Mouse (Mus musculus) urinary bladder, postnatal 10 days (tissue): ENCODE data around the gene Ogfrl1.
"Not testable (repeated sequence)": the region's sequence is repeated elsewhere in the genome, so short reads cannot be mapped to it uniquely, and the experiment has no call there.

Experiments used
- DNase-seq: peaks from one replicate; pipeline ENCODE4 v3.0.0; 2022; ENCODE audit warnings: low spot score

Ogfrl1 gene

DNA sequence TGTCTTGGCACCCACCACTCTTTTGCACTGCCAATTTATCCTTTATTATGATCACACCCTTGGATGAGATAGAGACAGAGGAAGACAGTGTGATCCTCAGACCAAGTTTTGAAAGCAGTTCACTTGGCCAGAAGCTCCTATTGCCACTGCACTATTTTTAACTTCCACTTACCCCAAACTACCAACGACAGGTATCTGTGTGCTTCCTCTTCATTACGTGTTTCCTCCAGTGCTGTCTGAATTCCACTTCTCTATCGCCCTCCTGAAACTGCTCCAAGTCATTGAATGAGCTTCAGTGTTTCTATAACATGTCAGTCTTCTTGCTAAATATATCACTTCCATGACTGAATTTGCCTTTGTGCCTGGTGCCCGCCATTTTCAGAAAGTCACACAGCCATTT, at the start of gene Ogfrl1:
Gene Ogfrl1 (minus strand): TSS at position 150 of the 400 bp plus-strand sequence.
- DNase-seq: no peak

DNA sequence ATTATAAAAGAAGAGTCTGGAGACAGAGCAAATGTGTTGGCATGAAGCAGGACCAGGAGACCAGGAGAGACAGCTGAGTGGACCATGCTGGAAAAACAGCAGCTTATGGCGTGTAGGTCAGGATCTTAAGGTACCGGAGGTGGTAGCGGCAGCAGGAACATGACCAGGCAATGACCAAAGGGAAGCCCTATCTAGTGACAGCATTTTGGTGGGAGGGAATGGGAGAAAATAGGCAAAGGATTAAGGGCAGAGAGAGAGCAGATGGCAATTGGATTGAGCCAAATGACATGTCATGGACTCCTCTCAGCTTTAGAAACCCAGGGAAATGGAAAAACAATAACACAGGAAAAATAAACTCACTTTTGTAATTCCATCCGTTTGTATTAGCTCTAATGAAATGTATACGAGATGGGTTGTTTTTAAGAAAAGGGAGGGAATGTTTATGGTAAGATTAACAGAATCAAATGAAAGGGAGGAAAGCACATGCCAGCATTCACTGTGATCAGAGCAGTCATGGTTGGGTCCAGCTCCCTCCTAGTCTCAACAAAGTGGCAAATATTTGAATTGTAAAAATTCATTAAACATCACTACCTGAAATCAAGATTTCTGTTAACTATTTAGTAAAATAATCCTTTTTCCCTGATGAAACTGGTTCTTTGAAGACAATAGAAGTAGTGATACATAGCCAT, 48.3 kb upstream of the Ogfrl1 start:
- DNase-seq: no peak

DNA sequence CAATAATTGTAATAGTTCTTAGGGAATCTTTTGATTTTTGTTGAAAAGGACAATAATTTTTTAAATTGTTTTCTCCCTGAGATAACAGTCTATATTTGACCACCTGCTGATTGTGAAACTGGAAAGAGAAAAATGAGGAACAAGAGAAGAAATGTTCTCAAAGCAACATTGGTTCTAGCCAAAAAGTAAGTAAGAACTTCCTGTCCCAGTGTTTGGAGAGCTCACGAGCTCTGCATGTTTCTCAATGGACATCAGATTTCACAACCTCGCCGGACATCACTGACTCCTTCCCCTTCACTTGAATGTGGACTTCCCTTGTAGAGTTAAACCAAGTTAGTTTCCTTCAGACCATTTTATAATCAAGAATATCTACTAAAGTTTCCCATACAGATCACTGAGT, 36.0 kb upstream of the Ogfrl1 start:
- DNase-seq: no peak

- DNase-seq: no peak
Observed at GRCm38 (mm10) chr1:23426447-23426846, 28.9 kb upstream of the Ogfrl1 start.

DNA sequence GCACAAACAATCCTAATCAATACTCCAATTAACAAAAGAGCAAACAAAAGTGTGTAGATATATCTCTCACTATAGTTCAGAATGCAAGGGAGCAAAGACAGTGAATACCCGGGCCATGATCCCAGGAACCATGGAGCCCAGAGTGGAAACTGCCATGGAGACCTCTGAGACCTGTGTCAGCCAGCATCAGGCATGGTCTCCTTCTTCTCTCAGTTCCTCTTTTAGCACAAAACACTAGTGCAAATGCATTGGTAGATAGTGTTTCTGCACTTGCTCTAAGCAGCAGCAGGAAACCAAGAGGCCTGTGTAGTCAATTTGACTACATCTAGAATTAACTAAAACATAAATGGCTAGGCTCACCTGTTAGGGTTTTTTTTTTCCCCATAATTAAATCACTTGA, 21.4 kb upstream of the Ogfrl1 start:
- no peak for DNase-seq

- DNase-seq: no peak
Observed at GRCm38 (mm10) chr1:23418059-23418458, 20.5 kb upstream of the Ogfrl1 start.

DNA sequence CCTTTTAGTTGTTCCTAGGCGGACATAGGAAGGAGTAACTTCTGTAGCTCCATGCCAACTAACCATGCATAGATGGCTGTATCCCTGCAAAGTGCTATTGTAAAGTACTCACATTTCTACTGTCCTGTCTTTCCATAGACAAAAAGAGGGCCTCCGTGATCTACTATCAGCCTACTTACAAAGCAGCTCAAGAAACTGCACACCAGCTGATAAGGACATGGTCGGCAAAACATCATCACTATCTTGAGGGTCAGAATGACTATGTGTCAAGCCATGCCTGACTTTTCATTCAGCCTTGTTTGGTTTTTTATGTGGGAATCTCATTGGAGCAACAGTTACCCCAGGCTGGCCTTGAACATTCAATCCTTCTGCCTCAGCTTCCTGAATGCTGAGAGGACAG, 20.0 kb upstream of the Ogfrl1 start:
- no peak for DNase-seq

GRCm38 (mm10) chr1:23411533-23411932, 14.0 kb upstream of the Ogfrl1 start:
- no peak for DNase-seq

DNA sequence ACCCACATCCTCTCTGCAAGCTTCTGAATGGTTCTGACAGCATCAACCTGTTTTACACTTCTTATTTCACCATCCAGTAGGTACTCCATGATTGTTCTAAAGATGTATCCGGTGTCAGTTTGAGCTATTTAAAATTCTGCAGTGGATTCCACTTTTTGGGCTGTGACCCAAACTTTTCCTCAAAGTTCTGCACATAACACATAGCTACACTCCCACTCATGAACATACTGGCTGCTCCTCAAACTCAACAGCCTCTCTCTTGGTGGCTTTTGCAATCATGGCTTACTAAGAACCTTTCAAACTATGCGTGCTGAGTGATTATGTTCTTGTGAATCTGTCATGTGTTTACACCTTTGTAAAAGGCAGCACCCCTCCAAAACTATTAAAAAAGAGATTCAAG, 12.4 kb upstream of the Ogfrl1 start:
- no peak for DNase-seq

- no peak for DNase-seq
Observed at GRCm38 (mm10) chr1:23402401-23402800, 4.8 kb upstream of the Ogfrl1 start.

GRCm38 (mm10) chr1:23399552-23399951, 2.0 kb upstream of the Ogfrl1 start:
- no peak for DNase-seq

DNA sequence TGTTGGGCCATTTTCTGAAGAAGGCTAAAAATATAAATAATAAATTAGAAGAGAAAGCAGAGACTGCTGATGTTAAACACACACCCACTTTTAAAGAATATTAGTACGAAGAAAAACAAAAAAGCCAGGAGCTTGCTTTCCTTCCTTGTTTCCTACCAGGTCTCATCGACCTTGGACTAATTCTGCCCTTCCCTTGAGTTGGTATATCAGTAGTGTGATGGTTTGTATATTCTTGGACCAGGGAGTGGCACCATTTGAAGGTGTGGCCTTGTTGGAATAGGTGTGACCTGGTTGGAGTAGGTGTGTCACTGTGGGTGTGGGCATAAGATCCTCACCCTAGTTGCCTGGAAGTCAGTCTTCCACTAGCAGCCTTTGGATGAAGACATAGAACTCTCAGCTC, 3.2 kb downstream of the Ogfrl1 start:
- DNase-seq: not testable (repeated sequence)

DNA sequence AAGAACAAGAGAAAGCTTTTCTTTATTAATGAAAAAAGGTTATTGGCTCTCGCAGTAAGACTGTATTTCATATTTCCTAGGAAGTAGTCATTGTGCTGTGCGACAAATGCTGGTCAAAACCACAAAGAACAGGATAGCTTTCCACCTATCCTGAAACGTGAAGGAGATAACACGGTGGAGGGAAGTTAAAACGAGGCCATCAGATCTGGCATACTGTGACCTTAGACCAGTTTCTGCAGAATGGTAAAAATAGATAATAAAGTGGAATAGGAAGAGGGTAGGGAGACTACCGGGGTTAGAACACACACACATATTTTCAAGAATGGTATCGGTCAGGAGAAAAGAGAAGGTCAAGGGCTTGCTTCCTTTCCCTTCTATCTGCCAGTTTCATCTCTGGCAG, 5.8 kb downstream of the Ogfrl1 start:
- no peak for DNase-seq

GRCm38 (mm10) chr1:23384326-23384725, 13.2 kb downstream of the Ogfrl1 start:
- no peak for DNase-seq

DNA sequence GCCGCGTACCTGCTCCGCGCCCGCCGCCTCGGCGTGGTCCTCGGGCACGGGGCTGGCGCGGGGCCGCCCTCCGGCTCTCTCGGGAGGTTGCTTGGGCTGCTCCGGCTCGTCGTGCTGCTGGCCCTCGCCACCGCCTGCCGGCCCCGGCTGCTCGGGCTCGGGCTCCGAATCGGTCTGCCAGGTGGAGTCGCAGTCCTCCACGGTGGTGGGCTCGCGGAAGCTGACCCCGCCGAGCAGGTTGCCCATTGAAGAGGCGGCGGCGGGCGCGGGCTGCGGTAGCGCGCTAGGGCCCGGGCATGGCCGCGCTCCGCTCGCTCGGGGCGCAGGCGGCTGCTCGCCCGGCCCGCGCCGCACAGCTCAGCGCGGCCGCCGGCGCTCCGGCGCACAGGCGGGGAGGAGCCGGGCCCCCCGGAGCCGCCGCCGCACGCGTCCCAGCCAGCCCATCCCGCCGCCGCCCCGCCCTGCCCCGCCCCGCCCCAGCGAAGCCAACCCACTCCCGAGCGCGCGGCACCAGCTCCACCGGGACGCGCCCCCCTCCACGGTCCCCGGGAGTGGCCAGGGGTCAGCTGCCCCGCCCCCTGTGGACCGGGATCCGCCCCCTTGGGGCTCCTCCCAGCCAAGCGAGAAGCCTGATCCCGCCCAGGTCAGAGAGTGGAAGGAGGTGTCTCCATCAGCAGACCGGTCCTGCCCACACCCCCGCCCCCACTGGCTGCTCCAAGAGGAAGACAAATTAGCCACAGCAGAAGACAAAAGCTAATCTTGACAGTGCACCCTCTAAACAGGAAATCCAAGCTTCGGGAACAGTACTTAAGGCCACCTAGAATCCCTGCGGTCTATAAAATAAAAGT, 14.5 kb downstream of the Ogfrl1 start:
- DNase-seq: peak; percentile 81

DNA sequence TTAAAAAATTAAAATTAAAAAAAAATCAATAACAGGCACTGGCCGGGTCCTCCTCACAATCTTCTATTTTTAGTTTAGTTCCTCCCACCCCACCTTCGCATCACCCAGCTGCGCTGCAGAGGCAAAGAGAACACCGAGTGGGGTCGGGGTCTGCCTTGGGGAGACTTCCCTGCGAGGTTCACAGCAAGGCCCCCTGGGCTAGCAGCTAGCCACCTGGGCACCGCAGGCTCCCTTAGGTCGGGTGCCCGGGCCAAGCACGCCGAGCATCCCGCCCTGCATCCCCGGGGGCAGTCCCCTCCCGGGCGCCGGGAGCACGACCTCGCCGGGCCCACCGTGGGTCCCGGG, 15.1 kb downstream of the Ogfrl1 start:
- no peak for DNase-seq

GRCm38 (mm10) chr1:23382037-23382436, 15.5 kb downstream of the Ogfrl1 start:
- no peak for DNase-seq

GRCm38 (mm10) chr1:23379911-23380740, 17.4 kb downstream of the Ogfrl1 start:
- no peak for DNase-seq

GRCm38 (mm10) chr1:23379321-23379720, 18.3 kb downstream of the Ogfrl1 start:
- DNase-seq: no peak

DNA sequence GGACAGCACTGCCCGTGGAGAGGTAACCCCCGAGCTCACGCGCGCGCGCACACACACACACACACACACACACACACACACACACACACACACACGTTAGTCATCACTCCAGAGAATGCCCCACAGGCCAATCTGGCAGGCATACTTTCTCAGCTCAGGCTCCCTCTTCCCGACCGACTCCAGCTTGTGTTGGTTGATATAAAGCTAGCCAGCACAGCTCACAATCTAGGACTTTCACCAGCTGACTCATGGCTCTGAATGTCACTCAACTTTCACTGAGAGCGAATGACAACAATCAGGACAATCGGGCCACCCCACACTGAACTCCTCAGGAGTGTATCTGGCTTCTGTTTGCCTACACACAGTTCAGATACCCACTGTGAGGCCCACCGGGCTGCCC, 20.0 kb downstream of the Ogfrl1 start:
- no peak for DNase-seq

DNA sequence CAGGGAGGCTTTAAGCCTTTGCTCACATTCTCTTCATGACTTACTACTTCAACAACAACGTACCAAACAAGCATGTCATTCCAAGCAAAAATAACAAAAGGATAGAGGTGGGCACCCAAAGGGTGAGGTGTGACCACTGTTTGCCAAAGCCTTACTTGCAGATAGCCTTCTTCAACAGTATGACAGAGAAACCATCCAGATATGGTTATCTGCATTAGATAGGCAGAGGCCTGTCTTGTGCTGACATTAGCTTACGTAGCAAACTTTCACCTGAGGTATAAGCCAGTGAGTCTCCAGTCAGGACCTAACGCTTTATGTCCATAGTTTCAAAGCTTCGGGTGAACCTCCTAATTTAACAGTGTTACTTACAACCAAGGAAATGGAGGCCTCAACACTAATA, 23.4 kb downstream of the Ogfrl1 start:
- DNase-seq: no peak

- DNase-seq: no peak
Observed at GRCm38 (mm10) chr1:23365614-23366013, 32.0 kb downstream of the Ogfrl1 start.

DNA sequence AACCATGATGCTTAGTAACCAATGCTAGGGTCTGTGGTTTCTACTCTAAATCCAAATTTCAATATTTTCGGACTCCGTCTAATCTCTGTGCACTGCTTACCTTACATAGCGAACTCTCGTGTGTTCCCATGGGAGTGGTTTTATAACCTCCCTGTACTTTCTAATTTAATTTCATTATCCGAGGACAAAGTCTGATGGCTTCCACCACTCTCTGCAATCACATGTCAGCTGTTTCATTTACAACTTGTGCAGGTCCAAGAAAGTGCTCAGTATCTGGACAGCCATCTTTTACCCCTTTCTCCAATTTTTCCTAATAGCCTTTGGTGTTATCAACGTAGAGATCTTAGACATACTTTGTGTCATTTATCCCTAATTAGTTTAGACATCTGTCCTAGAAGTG, 44.7 kb downstream of the Ogfrl1 start:
- no peak for DNase-seq
